19 mouse cellular contexts compared by ENCODE assay signal in genomic region chr17:45894166-45894565, GRCm38 (mm10).
"Had no signal": no experiment of that assay in that cellular context is flagged by ENCODE, and none has a peak within 500 bp of the region (broad histone marks: within the 10 kb centered on the region; RNA-seq: fewer than 3 reads in every experiment).

No protein-coding gene starts in this region.

- H3K27ac ChIP-seq: hindbrain, embryonic 10.5 days; hindbrain, embryonic 12.5 days; hindbrain, embryonic 14.5 days; intestine, embryonic 15.5 days; layer of hippocampus, adult 2 months; limb, embryonic 12.5 days; liver, embryonic 13.5 days; liver, embryonic 15.5 days had no signal

- H3K4me1 ChIP-seq: liver, embryonic 13.5 days; liver, embryonic 15.5 days had no signal

- DNase-seq: gastrocnemius, postnatal 25 days; heart, postnatal 4 days; kidney, adult 18-20 months; kidney, adult 8-10 months; kidney, postnatal 10 days; kidney, postnatal 25 days; kidney, postnatal 4 days; left cerebral cortex, postnatal 4 days; liver; liver, embryonic 13.5 days had no signal

- H3K4me3 ChIP-seq: heart, embryonic 10.5 days; heart, embryonic 12.5 days; hindbrain, embryonic 10.5 days; hindbrain, embryonic 12.5 days; intestine, embryonic 15.5 days; layer of hippocampus, adult 2 months; limb, embryonic 12.5 days; liver, embryonic 13.5 days; liver, embryonic 15.5 days had no signal
